Mouse (Mus musculus): ENCODE measurements around the gene Lats2. TPM values are rescaled to one million over a fixed set of nuclear protein-coding genes. Genes with fewer than 3 reads are reported as not detected.
"Not testable (repeated sequence)": the region's sequence is repeated elsewhere in the genome, so short reads cannot be mapped to it uniquely, and the experiment has no call there.

Gene Lats2
- polyA plus RNA-seq, 1 experiment from 2014 or later = 23.3 TPM

DNA sequence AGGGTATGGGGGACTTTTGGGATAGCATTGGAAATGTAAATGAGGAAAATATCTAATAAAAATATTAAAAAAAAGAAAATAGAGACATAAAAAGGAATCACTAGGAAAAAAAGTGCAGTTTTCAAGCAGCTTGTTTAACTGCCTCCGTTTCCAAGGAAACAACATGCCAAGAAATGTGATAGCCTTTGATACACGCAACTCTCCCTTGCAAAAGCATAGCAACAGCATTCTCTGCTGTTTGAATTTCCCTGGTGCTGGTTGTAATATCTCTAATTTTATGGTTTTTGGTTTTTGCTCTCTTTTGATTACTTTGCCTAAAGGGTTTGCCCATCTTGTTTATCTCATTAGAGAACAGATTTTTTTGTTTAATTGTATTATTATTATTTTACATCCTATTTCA, 82.7 kb downstream of the Lats2 start:
- no peaks in the 10 kb centered on the region for H3K36me3 ChIP-seq
- no peak for ATAC-seq (ENCODE audit: insufficient number of reproducible peaks, low FRiP score, low TSS enrichment, low read depth)
- H3K4me1 ChIP-seq = no peaks in the 10 kb centered on the region

DNA sequence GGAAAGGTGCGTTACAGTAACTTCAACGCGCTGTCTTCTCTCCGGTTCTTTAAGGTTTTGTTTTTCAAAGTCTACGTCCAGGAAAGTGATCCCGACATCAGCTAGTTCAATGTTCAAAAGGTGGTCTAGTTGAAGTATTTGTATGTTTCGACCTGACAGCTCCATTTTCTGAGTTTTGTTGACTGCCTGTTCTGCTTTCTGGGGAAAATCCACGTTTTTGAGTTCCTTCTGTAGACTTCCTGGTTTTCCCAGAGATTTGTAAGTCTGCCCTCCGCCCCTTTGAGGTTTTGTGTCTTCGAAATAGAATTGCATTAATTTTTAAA, 92.6 kb downstream of the Lats2 start:
- Histone ChIP-seq H3K4me3 (replicated peaks) (peak overlapping the region; percentile 89), H3K27ac (replicated peaks) (peak overlapping the region; percentile 96), H3K4me2 (replicated peaks) (peak overlapping the region; percentile 83), H3K9ac (peak overlapping the region; percentile 93), H3K36me3 (no peaks in the 10 kb centered on the region), H3K4me1 (peaks cover 10% of the 10 kb centered on the region), H3K27me3 (no peaks in the 10 kb centered on the region), H3K9me3 (replicated peaks) (no peaks in the 10 kb centered on the region)
- 8% methylated on average over 10 of the region's 10 CpGs for WGBS
- no peak for ATAC-seq (ENCODE audit: insufficient number of reproducible peaks, low FRiP score, low TSS enrichment, low read depth)

More for the DNA sequence above, 82.7 kb downstream of the Lats2 start:
- Histone ChIP-seq H3K4me3 (replicated peaks) (no peak overlapping the region), H3K9ac (no peak overlapping the region), H3K4me2 (replicated peaks) (no peak overlapping the region), H3K27ac (replicated peaks) (no peak overlapping the region), H3K27me3 (no peaks in the 10 kb centered on the region), H3K9me3 (replicated peaks) (no peaks in the 10 kb centered on the region)
- WGBS = 26% methylated on average over 2 of the region's 2 CpGs

DNA sequence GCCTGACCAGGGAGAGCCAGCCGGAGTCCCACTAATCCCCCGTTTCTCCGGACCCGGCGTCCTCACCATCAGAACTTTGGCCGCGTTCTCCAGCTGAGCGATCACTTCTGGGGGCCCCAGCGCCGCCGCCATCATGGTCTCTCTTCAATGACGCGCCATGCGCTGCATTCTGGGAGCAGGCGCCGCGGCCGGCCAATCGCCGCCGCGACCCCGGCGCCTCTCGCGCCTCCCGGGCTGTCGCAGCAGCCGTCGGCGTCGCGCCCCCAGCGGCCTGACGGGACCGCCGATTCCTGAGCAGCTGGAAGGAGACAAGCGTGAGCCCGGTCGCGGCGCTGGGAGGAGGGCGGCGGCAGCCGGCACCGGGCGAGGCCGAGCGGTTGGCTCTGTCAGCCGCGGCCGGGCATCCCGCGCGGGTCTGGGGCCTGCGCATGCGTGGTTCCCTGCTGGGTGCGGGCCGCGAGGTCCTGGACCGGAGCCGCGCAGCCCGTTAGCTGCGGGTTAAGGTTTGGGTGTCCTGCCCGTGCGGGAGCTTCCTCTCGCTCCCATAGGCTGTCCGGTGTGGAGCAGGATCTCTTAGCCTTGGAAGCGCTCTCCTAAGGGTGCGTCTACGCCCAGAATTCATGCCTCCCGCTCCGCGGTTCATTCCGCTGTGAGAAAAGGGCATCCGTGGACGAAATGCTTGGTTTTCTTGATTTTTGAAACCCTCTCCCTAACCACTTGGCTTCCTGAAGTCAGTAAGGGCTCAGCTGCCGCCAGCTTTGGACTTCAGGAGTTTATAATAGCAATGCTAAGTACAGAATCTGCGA, 93.2 kb downstream of the Lats2 start, which contains the start of gene Xpo4:
TSS of gene Xpo4 (minus strand) at position 609 of the 806 bp plus-strand sequence.
- Histone ChIP-seq H3K9me3 (replicated peaks) (no peaks in the 10 kb centered on the region), H3K27ac (replicated peaks) (peak within 1 kb of the TSS; percentile 96), H3K4me1 (peaks cover 10% of the 10 kb centered on the region), H3K4me3 (replicated peaks) (peak within 1 kb of the TSS; percentile 89), H3K36me3 (no peaks in the 10 kb centered on the region), H3K9ac (peak within 1 kb of the TSS; percentile 93), H3K4me2 (replicated peaks) (peak within 1 kb of the TSS; percentile 83), H3K27me3 (no peaks in the 10 kb centered on the region)
- under 1% methylated on average over 80 of the region's 80 CpGs for WGBS
- ATAC-seq (ENCODE audit: insufficient number of reproducible peaks, low FRiP score, low TSS enrichment, low read depth) = peak; percentile 93

DNA sequence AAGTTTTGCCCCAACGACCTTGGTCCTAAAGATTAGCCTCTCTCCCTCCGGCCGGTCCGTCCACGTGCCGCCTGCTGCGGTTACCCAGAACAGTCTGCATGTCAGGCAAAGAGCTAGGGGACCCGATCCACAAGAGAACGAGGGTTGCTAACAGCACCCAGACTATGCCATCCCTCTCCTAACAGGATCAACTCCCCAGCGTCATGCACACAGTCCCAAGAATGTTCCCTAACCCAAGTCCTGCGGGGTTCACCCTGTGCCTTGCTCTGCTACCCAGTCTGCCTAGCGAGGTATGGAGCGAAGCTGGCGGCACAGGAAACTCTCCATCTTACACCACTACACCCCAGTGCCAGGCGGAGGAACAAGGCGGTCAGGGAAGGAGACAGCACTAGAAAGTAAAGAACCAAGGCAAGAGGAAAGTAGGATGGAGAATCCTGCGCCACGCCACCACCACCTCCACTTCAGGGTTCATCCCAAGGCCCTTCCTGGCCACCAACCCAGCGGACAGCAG, 93.8 kb downstream of the Lats2 start:
- H3K9me3 ChIP-seq (replicated peaks) = no peaks in the 10 kb centered on the region
- H3K27ac ChIP-seq (replicated peaks) = peak overlapping the region; percentile 96
- no peaks in the 10 kb centered on the region for H3K36me3 ChIP-seq
- 0 out of 2 replicates have a peak, but pooled peaks have one; percentile 12 for ATAC-seq (ENCODE audit: insufficient number of reproducible peaks, low FRiP score, low TSS enrichment, low read depth)
- H3K9ac ChIP-seq = peak overlapping the region; percentile 93
- under 1% methylated on average over 19 of the region's 19 CpGs for WGBS
- peaks cover 10% of the 10 kb centered on the region for H3K4me1 ChIP-seq
- H3K4me3 ChIP-seq (replicated peaks) = peak overlapping the region; percentile 89
- peak overlapping the region; percentile 83 for H3K4me2 ChIP-seq (replicated peaks)
- no peaks in the 10 kb centered on the region for H3K27me3 ChIP-seq

DNA sequence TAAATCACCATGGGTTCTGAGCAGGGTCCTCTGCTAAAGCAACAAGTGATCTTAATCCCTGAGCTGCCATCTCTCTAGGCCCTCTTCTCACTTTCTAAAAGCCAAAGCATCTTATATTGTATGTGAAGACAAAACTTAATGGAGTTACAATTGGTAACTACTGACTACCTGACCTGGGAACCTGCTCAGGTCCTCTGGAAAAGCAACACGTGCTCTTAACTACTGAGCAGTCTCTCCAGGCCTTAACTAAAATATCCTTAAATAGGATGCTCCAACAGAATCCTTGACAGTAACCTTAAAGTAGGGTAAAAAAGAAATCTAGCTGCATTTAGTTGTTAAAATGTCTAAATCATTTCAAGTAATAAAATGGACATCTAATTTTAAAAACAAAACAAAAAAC, 94.6 kb downstream of the Lats2 start:
- peak overlapping the region; percentile 89 for H3K4me3 ChIP-seq (replicated peaks)
- ATAC-seq (ENCODE audit: insufficient number of reproducible peaks, low FRiP score, low TSS enrichment, low read depth) = no peak
- H3K9ac ChIP-seq = 0 out of 2 replicates have a peak overlapping the region, but pooled peaks have one; percentile 93
- no peaks in the 10 kb centered on the region for H3K36me3 ChIP-seq
- H3K27me3 ChIP-seq = no peaks in the 10 kb centered on the region
- no peak overlapping the region for H3K27ac ChIP-seq (replicated peaks)
- H3K9me3 ChIP-seq (replicated peaks) = no peaks in the 10 kb centered on the region
- peak overlapping the region; percentile 83 for H3K4me2 ChIP-seq (replicated peaks)
- 36% methylated on average over 1 of the region's 1 CpGs for WGBS
- peaks cover 10% of the 10 kb centered on the region for H3K4me1 ChIP-seq

DNA sequence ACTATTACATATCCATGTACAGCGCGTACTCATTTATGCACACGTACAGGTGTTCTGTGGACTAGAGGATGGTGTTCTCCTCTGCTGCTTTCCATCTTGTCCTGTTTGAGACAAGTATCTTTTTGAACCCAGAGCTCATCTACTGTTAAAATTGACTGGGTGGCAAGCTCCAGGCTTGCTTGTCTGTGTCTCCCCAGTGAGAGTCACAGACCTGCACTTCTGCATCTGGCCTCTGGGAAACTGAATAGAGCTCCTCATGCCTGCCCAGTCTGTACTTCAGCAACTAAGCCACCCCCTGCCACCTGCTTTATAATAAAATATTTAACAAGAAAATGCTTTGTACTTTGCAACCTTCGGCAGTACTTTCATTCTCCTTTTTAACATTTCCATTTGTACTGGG, 99.9 kb downstream of the Lats2 start:
- no peak overlapping the region for H3K27ac ChIP-seq (replicated peaks)
- no peak overlapping the region for H3K4me2 ChIP-seq (replicated peaks)
- no peaks in the 10 kb centered on the region for H3K36me3 ChIP-seq
- H3K27me3 ChIP-seq = no peaks in the 10 kb centered on the region
- no peak overlapping the region for H3K4me3 ChIP-seq (replicated peaks)
- no peaks in the 10 kb centered on the region for H3K4me1 ChIP-seq
- H3K9ac ChIP-seq = no peak overlapping the region
- WGBS = 96% methylated on average over 4 of the region's 4 CpGs
- no peak for ATAC-seq (ENCODE audit: insufficient number of reproducible peaks, low FRiP score, low TSS enrichment, low read depth)
- no peaks in the 10 kb centered on the region for H3K9me3 ChIP-seq (replicated peaks)

DNA sequence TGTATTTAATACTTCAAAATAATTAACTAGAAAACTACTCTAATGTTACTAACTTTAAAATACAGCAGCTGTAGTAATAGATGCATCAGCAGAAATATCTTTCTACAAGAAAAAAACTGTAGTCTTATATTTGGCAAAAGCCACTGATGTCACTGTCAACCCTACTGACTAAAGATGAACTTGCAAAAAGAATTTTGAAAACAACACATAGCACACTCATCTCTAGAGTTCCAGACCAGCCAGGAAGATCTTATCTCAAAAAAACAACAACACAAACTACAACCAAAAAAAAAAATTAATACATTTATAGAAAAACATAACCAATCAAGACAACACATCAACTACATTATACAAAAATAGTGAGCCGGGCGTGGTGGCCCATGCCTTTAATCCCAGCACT, 100.7 kb downstream of the Lats2 start:
- no peaks in the 10 kb centered on the region for H3K27me3 ChIP-seq
- H3K4me2 ChIP-seq (replicated peaks) = no peak overlapping the region
- H3K27ac ChIP-seq (replicated peaks) = no peak overlapping the region
- no peaks in the 10 kb centered on the region for H3K4me1 ChIP-seq
- H3K36me3 ChIP-seq = no peaks in the 10 kb centered on the region
- H3K9me3 ChIP-seq (replicated peaks) = no peaks in the 10 kb centered on the region
- WGBS = 93% methylated on average over 2 of the region's 2 CpGs
- no peak overlapping the region for H3K4me3 ChIP-seq (replicated peaks)
- ATAC-seq (ENCODE audit: insufficient number of reproducible peaks, low FRiP score, low TSS enrichment, low read depth) = no peak
- H3K9ac ChIP-seq = no peak overlapping the region

DNA sequence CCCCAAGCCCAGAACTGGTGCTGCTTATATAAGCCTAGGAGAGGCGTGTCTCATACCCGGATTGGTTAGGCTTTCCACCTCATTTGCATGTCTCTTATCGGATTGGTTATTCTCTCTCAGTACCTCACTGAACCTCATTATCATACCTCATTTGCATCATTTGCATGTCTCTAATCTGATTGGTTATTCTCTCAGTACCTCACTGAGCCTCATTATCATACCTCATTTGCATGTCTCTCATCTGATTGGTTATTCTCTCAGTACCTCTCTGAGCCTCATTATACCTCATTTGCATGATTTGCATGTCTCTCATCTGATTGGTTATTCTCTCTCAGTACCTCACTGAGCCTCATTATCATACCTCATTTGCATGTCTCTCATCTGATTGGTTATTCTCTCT, 101.7 kb downstream of the Lats2 start:
- H3K4me2 ChIP-seq (replicated peaks); H3K27ac ChIP-seq (replicated peaks); H3K9ac ChIP-seq; H3K36me3 ChIP-seq; ATAC-seq (ENCODE audit: insufficient number of reproducible peaks, low FRiP score, low TSS enrichment, low read depth); H3K27me3 ChIP-seq; H3K4me3 ChIP-seq (replicated peaks); H3K9me3 ChIP-seq (replicated peaks); H3K4me1 ChIP-seq: not testable (repeated sequence)
- 99% methylated on average over 3 of the region's 3 CpGs for WGBS

DNA sequence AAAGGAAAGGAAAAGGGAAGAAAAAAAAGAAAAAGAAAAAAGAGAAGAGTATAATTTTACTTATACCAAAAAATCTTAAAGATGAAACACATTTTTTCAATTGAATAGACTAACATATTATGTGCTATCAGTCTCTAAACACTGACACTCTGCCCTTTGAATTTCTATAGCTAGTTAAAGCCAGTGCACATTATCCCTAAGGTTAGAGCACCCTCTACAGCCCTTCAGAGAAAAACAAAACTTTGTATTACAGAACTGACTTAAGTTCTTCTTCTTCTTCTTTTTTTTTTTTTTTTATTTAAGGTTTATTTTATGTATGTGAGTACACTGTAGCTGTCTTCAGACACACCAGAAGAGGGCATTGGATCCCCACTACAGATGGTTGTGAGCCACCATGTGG, 108.7 kb downstream of the Lats2 start:
- no peak for ATAC-seq (ENCODE audit: insufficient number of reproducible peaks, low FRiP score, low TSS enrichment, low read depth)
- Histone ChIP-seq H3K9ac (no peak overlapping the region), H3K4me1 (no peaks in the 10 kb centered on the region), H3K4me2 (replicated peaks) (no peak overlapping the region), H3K27ac (replicated peaks) (no peak overlapping the region), H3K9me3 (replicated peaks) (no peaks in the 10 kb centered on the region), H3K36me3 (no peaks in the 10 kb centered on the region), H3K4me3 (replicated peaks) (no peak overlapping the region), H3K27me3 (no peaks in the 10 kb centered on the region)

DNA sequence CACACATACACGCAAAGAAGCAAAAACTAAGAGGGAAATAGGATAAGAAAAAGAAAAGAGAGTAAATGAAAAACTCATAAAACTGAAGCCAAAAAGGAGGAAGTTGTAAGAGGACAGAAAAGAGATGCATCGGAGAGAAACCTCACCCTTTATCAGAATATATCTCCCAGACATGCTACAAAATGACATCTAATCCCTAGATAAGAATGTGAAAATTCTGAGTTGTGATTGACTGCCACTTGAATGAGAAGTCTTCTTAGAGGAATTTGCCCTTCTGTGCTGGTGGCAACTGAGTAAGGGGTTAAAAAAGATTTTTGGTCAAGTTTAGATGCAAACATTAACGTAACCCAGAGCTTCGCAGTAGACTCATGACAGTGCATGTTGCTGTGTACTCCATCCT, 112.0 kb downstream of the Lats2 start:
- Histone ChIP-seq H3K27ac (replicated peaks) (no peak overlapping the region), H3K9me3 (replicated peaks) (no peaks in the 10 kb centered on the region), H3K9ac (no peak overlapping the region), H3K4me1 (no peaks in the 10 kb centered on the region), H3K27me3 (no peaks in the 10 kb centered on the region), H3K4me3 (replicated peaks) (no peak overlapping the region), H3K36me3 (peaks cover 2% of the 10 kb centered on the region; the same call in 1 of the 2 replicates), H3K4me2 (replicated peaks) (no peak overlapping the region)
- 64% methylated on average over 4 of the region's 4 CpGs for WGBS
- no peak for ATAC-seq (ENCODE audit: insufficient number of reproducible peaks, low FRiP score, low TSS enrichment, low read depth)
